Mouse (Mus musculus): ENCODE data around the gene Csrp2.

DNA sequence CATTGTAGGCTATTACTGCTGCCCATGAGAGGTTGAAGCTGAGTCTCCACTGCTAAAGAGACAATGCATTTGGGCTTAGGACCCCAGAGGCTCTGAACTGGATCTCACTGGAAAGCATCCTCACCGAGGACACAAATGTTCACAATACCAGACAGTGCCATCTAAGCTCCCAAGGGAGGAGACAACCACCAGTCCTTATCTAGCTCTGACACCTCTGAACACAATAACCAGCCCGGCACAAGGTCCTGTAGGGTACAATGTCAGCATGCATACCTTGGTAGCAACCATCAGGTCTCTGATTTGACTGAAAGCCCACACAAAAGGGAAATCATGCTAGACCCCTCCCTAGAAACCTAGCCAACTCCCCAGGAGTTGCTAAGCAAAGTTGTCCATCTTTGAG is 59.8 kb downstream of the Csrp2 start:
- TF ChIP-seq CTCF (IDR thresholded peaks at IDR 0.05; ENCODE audit: extremely low read depth, insufficient read depth, insufficient read length, insufficient replicate concordance) = no peak
- no peak for TF ChIP-seq POLR2A (IDR thresholded peaks at IDR 0.05; ENCODE audit: low read depth, low read length)

Data from spleen, adult 2 months (tissue).